Mouse (Mus musculus): ENCODE results near the gene Ttc7b.

DNA sequence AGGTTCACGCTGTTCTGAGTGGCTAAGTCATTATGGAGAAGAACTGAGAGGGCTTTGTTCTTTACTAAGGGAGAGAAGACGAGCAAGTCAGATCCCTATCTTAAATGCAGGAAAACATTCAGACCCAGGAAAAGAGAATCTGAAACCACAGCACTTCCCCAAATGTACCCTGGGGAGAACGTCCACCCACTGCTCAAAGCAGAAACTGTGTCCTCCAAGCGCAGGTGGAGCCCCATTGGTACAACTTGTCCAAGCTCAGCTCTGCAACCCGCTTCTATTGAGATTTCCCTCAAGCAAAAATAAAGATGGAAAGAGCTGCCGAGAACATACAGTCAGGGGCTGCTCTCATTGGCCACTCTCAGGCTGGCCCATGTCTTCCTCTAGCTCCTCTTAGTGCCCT is 168.5 kb downstream of the Ttc7b start:
- TF ChIP-seq CEBPB (IDR thresholded peaks at IDR 0.05; ENCODE audit: insufficient read depth, poor library complexity, severe bottlenecking), result no peak
- no peak for TF ChIP-seq TCF3 (IDR thresholded peaks at IDR 0.05; ENCODE audit: insufficient read length, low read depth)
